Mouse (Mus musculus) heart, embryonic 15.5 days (tissue): Measurements from ENCODE around the gene Btg2. TPM values are rescaled to one million over a fixed set of nuclear protein-coding genes. Genes with fewer than 3 reads are reported as not detected.
A peak's percentile ranks its signal among the peaks of the same experiment; 100 is the strongest.

Source experiments
- ATAC-seq: fragments of 200-750 bp; cut with Nextera tagmentation; replicated peaks from 2 replicates; pipeline ENCODE4 v1.8.0; 2017; ENCODE audit warnings: low read depth, moderate TSS enrichment; ENCODE audit not compliant: insufficient number of reproducible peaks, insufficient read depth, low FRiP score
- H3K27ac ChIP-seq: fragments of 300-500 bp; sonication (generic); 2 replicates; pipeline ENCODE4 v1.5.1; 2015; ENCODE audit warnings: mild to moderate bottlenecking, inconsistent platforms
- H3K27me3 ChIP-seq: fragments of 300-500 bp; sonication (generic); 2 replicates; pipeline ENCODE4 v1.6.1; 2015; ENCODE audit warnings: inconsistent platforms
- H3K36me3 ChIP-seq: fragments of 300-500 bp; sonication (generic); 2 replicates; pipeline ENCODE4 v1.6.1; 2015; ENCODE audit warnings: mild to moderate bottlenecking, inconsistent platforms
- H3K4me1 ChIP-seq: fragments of 300-500 bp; sonication (generic); replicated peaks from 2 replicates; pipeline ENCODE4 v1.6.1; 2015; ENCODE audit warnings: inconsistent platforms
- H3K4me2 ChIP-seq: fragments of 300-500 bp; sonication (generic); 2 replicates; pipeline ENCODE4 v1.6.1; 2015; ENCODE audit warnings: inconsistent platforms, mild to moderate bottlenecking, moderate library complexity
- H3K4me3 ChIP-seq: fragments of 300-500 bp; sonication (generic); 2 replicates; pipeline ENCODE4 v1.5.1; 2015; ENCODE audit warnings: mild to moderate bottlenecking, inconsistent platforms
- H3K9ac ChIP-seq: fragments of 300-500 bp; sonication (generic); 2 replicates; pipeline ENCODE4 v1.6.1; 2015; ENCODE audit warnings: mild to moderate bottlenecking, inconsistent platforms
- H3K9me3 ChIP-seq: fragments of 300-500 bp; sonication (generic); replicated peaks from 2 replicates; pipeline ENCODE4 v1.6.1; 2016; ENCODE audit warnings: inconsistent platforms
- WGBS: fragments of 180-500 bp; shearing (Covaris S2); methylation state at CpG from one replicate; pipeline ENCODE4 v1.1.7; 2015; ENCODE audit warnings: mixed read lengths; 5-methylcytosine and 5-hydroxymethylcytosine counted together
- polyA plus RNA-seq: library from polyadenylated mRNA; unstranded; fragments of >200 nt; fragmentation: Nextera tagmentation; extraction: Ambion mirVana; gene quantifications from 2 replicates; pipeline ENCODE4 v1.2.1, GENCODE M21; 2015

Gene Btg2
- polyA plus RNA-seq, 1 experiment from 2014 or later: 36.9 TPM

- Histone ChIP-seq H3K9ac (peak overlapping the region; percentile 10; the same call in 1 of the 2 replicates), H3K4me3 (peak overlapping the region; percentile 9)
- WGBS: 24% methylated on average over 9 of the region's 9 CpGs
Observed at GRCm38 (mm10) chr1:134063773-134064125, 15.2 kb downstream of the Btg2 start.

GRCm38 (mm10) chr1:134063086-134063772 is 15.7 kb downstream of the Btg2 start:
- Histone ChIP-seq H3K9ac (peak overlapping the region; percentile 10), H3K36me3 (no peaks in the 10 kb centered on the region), H3K4me1 (peaks cover 62% of the 10 kb centered on the region), H3K27me3 (no peaks in the 10 kb centered on the region), H3K9me3 (no peaks in the 10 kb centered on the region), H3K4me3 (peak overlapping the region; percentile 9), H3K4me2 (peak overlapping the region; percentile 51), H3K27ac (peak overlapping the region; percentile 99)
- WGBS: 3% methylated on average over 33 of the region's 33 CpGs
- peak; percentile 27 for ATAC-seq

More at GRCm38 (mm10) chr1:134063773-134064125, 15.2 kb downstream of the Btg2 start:
- Histone ChIP-seq H3K9me3 (no peaks in the 10 kb centered on the region), H3K27me3 (no peaks in the 10 kb centered on the region), H3K27ac (peak overlapping the region; percentile 99), H3K4me1 (peaks cover 62% of the 10 kb centered on the region), H3K4me2 (peak overlapping the region; percentile 51), H3K36me3 (no peaks in the 10 kb centered on the region)
- ATAC-seq: no peak

GRCm38 (mm10) chr1:134062411-134063085 is 16.4 kb downstream of the Btg2 start:
- Histone ChIP-seq H3K9ac (peak overlapping the region; percentile 10), H3K9me3 (no peaks in the 10 kb centered on the region), H3K4me1 (peaks cover 59% of the 10 kb centered on the region), H3K27me3 (no peaks in the 10 kb centered on the region), H3K27ac (peak overlapping the region; percentile 99), H3K4me3 (peak overlapping the region; percentile 9), H3K4me2 (peak overlapping the region; percentile 51), H3K36me3 (no peaks in the 10 kb centered on the region)
- 13% methylated on average over 11 of the region's 11 CpGs for WGBS
- no peak for ATAC-seq

- Histone ChIP-seq H3K27ac (peak overlapping the region; percentile 99), H3K9ac (no peak overlapping the region), H3K9me3 (no peaks in the 10 kb centered on the region), H3K4me1 (peaks cover 55% of the 10 kb centered on the region), H3K27me3 (no peaks in the 10 kb centered on the region), H3K4me2 (no peak overlapping the region), H3K36me3 (no peaks in the 10 kb centered on the region), H3K4me3 (no peak overlapping the region)
- no peak for ATAC-seq
- 79% methylated on average over 3 of the region's 3 CpGs for WGBS
Observed at GRCm38 (mm10) chr1:134061915-134062314, 17.0 kb downstream of the Btg2 start.

- Histone ChIP-seq H3K4me1 (peaks cover 49% of the 10 kb centered on the region), H3K27me3 (no peaks in the 10 kb centered on the region), H3K36me3 (no peaks in the 10 kb centered on the region), H3K9ac (peak overlapping the region; percentile 67), H3K4me2 (peak overlapping the region; percentile 89), H3K27ac (peak overlapping the region; percentile 99), H3K9me3 (no peaks in the 10 kb centered on the region), H3K4me3 (peak overlapping the region; percentile 46)
- ATAC-seq: peak; percentile 91
- 3% methylated on average over 31 of the region's 31 CpGs for WGBS
Observed at GRCm38 (mm10) chr1:134060849-134061569, 17.9 kb downstream of the Btg2 start.

- Histone ChIP-seq H3K27me3 (no peaks in the 10 kb centered on the region), H3K27ac (peak overlapping the region; percentile 99), H3K4me3 (peak overlapping the region; percentile 46), H3K36me3 (no peaks in the 10 kb centered on the region), H3K4me1 (peaks cover 56% of the 10 kb centered on the region), H3K9ac (peak overlapping the region; percentile 55), H3K4me2 (peak overlapping the region; percentile 89), H3K9me3 (no peaks in the 10 kb centered on the region)
- ATAC-seq: no peak
- 61% methylated on average over 16 of the region's 16 CpGs for WGBS
Observed at GRCm38 (mm10) chr1:134059739-134060695, 18.9 kb downstream of the Btg2 start.

- H3K4me3 ChIP-seq: no peak overlapping the region
- H3K27me3 ChIP-seq: no peaks in the 10 kb centered on the region
- 63% methylated on average over 6 of the region's 6 CpGs for WGBS
- H3K9ac ChIP-seq: no peak overlapping the region
- H3K4me2 ChIP-seq: no peak overlapping the region
- no peaks in the 10 kb centered on the region for H3K9me3 ChIP-seq
- H3K4me1 ChIP-seq: peaks cover 46% of the 10 kb centered on the region
- H3K36me3 ChIP-seq: no peaks in the 10 kb centered on the region
- no peak overlapping the region; the same call in 1 of the 2 replicates for H3K27ac ChIP-seq
- ATAC-seq: no peak
Observed at GRCm38 (mm10) chr1:134058870-134059269, 20.1 kb downstream of the Btg2 start.

- H3K9ac ChIP-seq: no peak overlapping the region
- no peaks in the 10 kb centered on the region for H3K9me3 ChIP-seq
- H3K27ac ChIP-seq: no peak overlapping the region
- H3K36me3 ChIP-seq: no peaks in the 10 kb centered on the region
- no peaks in the 10 kb centered on the region for H3K27me3 ChIP-seq
- no peak overlapping the region for H3K4me2 ChIP-seq
- no peak for ATAC-seq
- WGBS: 73% methylated on average over 8 of the region's 8 CpGs
- no peak overlapping the region for H3K4me3 ChIP-seq
- H3K4me1 ChIP-seq: peaks cover 35% of the 10 kb centered on the region
Observed at GRCm38 (mm10) chr1:134057736-134058135, 21.2 kb downstream of the Btg2 start.

GRCm38 (mm10) chr1:134056285-134056684 is 22.6 kb downstream of the Btg2 start:
- Histone ChIP-seq H3K36me3 (no peaks in the 10 kb centered on the region), H3K4me1 (peaks cover 20% of the 10 kb centered on the region), H3K9ac (no peak overlapping the region), H3K4me2 (no peak overlapping the region), H3K27ac (no peak overlapping the region), H3K4me3 (no peak overlapping the region), H3K27me3 (no peaks in the 10 kb centered on the region), H3K9me3 (no peaks in the 10 kb centered on the region)
- WGBS: 60% methylated on average over 4 of the region's 4 CpGs
- ATAC-seq: no peak

- no peaks in the 10 kb centered on the region for H3K27me3 ChIP-seq
- 72% methylated on average over 9 of the region's 9 CpGs for WGBS
- H3K27ac ChIP-seq: no peak overlapping the region
- H3K4me2 ChIP-seq: no peak overlapping the region
- H3K4me3 ChIP-seq: no peak overlapping the region
- no peaks in the 10 kb centered on the region for H3K36me3 ChIP-seq
- H3K4me1 ChIP-seq: peaks cover 16% of the 10 kb centered on the region
- no peaks in the 10 kb centered on the region for H3K9me3 ChIP-seq
- H3K9ac ChIP-seq: no peak overlapping the region
- no peak for ATAC-seq
Observed at GRCm38 (mm10) chr1:134055666-134056245, 23.2 kb downstream of the Btg2 start.
